Mouse (Mus musculus): ENCODE results near the gene Sun3. TPM values are rescaled to one million over a fixed set of nuclear protein-coding genes. Genes with fewer than 3 reads are reported as not detected.

Gene Sun3
- total RNA-seq, 2 experiments from 2014 or later, result not detected

GRCm38 (mm10) chr11:8983237-8983861 lies 65.4 kb downstream of the Sun3 start:
- peak; percentile 86 for DNase-seq

GRCm38 (mm10) chr11:8978154-8978553 lies 70.6 kb downstream of the Sun3 start:
- no peak for DNase-seq

DNA sequence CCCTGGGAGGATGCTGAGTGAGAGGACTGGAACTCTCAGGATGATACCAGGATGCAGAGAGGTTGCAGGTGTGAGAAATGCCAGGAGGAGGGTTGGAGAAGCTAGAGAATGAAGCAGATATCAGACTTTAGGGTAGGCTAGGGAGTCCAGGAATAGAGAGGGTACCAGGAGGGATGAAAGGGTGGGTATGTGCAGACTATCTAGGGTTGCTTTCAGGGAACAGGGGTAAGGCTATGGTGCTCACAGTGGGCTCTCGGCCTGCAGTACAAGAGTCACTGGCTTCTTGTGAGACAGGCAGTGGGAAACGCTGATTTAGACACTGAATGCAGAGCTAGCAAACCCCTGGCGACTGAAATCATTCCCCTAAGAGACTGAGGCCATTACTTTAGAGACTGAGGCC lies 75.6 kb downstream of the Sun3 start, which contains the start of gene Pkd1l1:
TSS of gene Pkd1l1 (minus strand) at position 101 of the 400 bp plus-strand sequence.
- DNase-seq, result no peak

- no peak for DNase-seq
Observed at GRCm38 (mm10) chr11:8972093-8972492, 76.7 kb downstream of the Sun3 start.

DNA sequence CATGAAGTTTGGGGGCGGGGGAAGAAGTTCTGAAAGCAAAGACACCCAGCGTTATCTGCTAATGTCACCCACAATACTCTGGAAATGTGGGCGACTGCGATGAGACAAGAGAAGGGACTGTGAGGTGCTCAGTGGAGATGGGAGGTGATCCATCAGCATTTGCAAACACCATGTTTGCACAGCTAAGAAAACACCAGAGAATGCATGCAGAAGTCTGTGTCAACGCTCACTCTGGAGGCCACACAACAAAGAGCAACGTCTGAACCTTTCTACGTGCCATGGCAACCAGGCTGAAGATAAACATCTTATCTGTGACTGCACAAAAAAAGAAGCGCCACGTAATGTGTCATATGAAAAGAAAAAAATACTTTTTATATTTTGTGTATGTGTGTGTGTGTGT lies 78.3 kb downstream of the Sun3 start:
- DNase-seq, result no peak

GRCm38 (mm10) chr11:8968094-8968493 lies 80.7 kb downstream of the Sun3 start:
- no peak for DNase-seq

Other genes starting within 250 kb of the Sun3 start
- under 1 TPM; 0.09 to 0.15 TPM for gene Pkd1l1, start 75.7 kb downstream of the Sun3 start, total RNA-seq (2021)
- gene Hus1, start 37.8 kb downstream of the Sun3 start, total RNA-seq (2021), result 10 to 100 TPM in 1 of 2 experiments, 1 to 10 TPM in 1; 8.7 to 11.0 TPM
- under 1 TPM; 0.27 TPM for gene Gm11992, start 397 bp downstream of the Sun3 start, total RNA-seq (2021)
- 1 to 10 TPM; 4.5 to 4.9 TPM for gene Upp1, start 69.1 kb upstream of the Sun3 start, total RNA-seq (2021)
- under 1 TPM; 0.12 to 0.30 TPM for gene Abca13, start 143.0 kb upstream of the Sun3 start, total RNA-seq (2021)